Mouse (Mus musculus) ovary, adult 18-20 months (tissue): ENCODE measurements around the gene Snn.
"Not testable (repeated sequence)": the region's sequence is repeated elsewhere in the genome, so short reads cannot be mapped to it uniquely, and the experiment has no call there.

Source experiments
- DNase-seq: peaks from one replicate; pipeline ENCODE4 v3.0.0; 2022; ENCODE audit warnings: low spot score, mixed read lengths

Gene Snn

DNA sequence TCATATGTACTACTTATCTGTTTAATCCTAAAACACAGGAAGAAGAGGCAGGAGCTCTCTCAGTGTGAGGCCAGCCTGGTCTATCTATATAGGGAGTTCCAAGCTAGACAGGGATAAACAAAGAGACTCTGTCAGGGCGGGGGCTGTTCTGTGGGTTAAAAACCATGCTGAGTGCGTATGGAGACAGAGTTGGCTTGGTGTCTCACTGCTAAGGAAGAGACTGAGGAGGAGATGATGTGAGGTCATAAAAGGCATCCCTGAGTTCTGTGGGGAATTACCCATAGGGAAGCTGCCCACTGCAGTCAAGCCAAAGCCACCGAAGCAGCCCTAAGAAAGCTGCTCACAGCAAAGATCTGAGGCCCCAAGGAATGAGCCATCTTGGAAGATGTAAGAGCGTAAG lies at the start of gene Snn:
Gene Snn (plus strand): TSS at position 301 of the 400 bp plus-strand sequence.
- DNase-seq, result no peak

GRCm38 (mm10) chr16:11011206-11011605 lies 49.5 kb upstream of the Snn start:
- DNase-seq, result no peak

DNA sequence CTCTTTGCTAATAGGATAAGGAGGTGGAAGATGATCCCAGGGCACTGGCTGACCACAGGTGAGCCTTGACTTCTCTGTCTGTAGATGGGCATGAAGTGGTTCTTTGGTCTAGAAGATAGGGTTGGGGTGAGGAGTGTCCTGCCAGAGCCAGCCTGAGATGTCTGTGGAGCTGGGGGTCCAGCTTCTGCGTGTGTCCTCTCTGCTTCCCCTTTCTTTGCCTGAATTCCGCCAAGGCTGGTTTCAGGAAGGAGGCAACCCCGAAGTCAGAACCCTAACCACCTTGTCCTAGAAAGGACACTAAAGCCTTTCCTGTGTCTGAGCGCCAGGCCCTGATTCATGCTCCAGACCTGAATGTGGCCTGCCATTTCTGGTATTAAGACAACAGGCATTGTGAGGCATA lies 48.8 kb upstream of the Snn start:
- DNase-seq, result no peak

GRCm38 (mm10) chr16:11012571-11013463 lies 47.9 kb upstream of the Snn start:
- DNase-seq, result peak; percentile 34

- not testable (repeated sequence) for DNase-seq
These were observed 47.1 kb upstream of the Snn start for GRCm38 (mm10) chr16:11013464-11014147.

DNA sequence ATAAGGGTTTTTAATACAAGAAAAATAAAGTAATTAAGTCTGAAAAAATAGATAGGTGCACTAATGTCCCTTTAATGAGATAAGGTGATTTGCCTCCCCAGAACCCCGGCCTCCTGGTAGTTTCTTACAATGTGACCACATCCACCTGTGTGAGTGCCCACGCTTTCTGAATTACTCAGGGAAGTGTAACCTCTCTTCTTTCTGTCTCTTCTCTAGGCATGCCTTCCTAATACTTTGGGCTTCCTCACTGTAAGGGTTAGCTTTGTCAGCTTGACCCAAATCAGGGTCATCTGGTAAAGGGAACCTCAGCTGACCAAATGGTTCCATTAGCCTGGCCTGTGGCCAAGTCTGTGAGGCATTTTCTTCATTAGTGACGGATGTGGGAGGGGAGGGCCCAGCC lies 46.3 kb upstream of the Snn start:
- no peak for DNase-seq

GRCm38 (mm10) chr16:11016353-11016752 lies 44.4 kb upstream of the Snn start:
- no peak for DNase-seq

DNA sequence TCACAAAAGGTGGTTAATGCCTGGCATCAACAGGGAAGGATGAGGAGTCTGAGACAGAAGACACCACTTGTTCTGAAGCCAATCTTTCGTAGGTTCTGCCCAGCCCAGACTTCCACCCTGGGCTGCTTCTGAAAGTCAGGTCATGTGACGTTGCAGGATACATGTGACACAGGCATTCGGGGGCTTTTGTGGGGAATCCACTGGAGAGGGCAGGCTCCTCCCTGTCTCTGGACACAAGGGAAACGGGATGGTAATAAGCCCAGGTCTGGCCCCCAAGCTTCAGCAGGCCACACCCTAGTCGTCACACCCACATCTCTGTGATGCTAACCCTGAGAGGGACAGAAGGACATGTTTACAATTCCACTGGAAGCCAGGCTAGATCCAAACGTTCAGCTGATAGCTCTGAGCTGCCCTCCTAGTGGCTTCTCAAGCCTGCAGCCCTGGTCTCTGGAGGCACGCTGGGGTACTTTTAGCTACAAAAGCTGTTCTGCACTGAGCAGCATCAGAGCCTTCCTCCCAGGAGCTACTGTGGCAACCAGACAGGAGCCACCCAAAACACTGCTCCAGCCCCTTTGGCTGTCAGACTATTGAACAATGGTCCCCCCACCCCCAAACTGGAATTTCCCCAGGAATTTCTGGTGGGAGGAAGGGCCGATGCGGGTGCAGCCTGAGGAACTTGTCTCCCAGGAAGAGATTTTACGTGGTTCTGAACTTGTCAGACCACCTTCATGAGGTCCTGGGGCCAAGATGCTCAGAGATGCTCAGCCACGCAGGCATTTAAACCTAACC lies 42.7 kb upstream of the Snn start:
- DNase-seq, result no peak

DNA sequence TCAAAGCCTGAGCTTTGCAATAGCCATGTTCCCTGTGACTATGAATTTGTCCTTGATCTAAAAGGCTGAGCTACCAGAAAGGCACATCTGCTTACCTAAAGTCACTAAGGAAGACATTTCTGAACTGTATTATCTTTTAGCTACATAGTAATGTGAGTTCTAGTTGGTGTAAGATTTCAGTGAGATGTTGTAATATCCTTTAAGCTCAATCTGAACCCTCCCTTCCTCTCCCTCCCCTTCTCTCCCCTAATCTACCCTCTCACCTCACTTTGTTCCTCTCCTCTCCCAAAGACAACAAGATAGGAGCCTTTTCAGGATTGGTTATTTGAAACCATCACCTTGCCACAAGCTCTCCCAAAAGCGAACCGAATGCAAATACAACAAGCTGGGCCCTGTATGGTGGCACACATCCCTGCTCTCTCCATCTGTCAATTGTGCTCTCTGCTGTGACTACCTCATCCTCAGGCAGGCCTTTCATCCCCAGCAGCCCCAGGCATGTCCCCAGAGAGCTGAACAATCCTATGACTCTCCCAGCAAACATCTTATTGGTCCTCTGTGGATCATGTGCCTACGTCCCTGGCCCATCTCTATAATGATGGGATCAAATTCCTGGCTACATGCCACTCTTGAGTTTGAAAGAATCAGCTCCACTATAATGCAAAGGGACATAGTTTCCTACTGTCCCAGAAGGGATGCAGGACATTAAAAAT lies 39.2 kb upstream of the Snn start:
- DNase-seq, result no peak

GRCm38 (mm10) chr16:11022113-11022489 lies 38.6 kb upstream of the Snn start:
- no peak for DNase-seq

- DNase-seq, result no peak
These were observed 37.1 kb upstream of the Snn start for GRCm38 (mm10) chr16:11023618-11024017.

GRCm38 (mm10) chr16:11024841-11025240 lies 35.9 kb upstream of the Snn start:
- DNase-seq, result peak; percentile 67

- no peak for DNase-seq
These were observed 32.5 kb upstream of the Snn start for GRCm38 (mm10) chr16:11028206-11028605.

DNA sequence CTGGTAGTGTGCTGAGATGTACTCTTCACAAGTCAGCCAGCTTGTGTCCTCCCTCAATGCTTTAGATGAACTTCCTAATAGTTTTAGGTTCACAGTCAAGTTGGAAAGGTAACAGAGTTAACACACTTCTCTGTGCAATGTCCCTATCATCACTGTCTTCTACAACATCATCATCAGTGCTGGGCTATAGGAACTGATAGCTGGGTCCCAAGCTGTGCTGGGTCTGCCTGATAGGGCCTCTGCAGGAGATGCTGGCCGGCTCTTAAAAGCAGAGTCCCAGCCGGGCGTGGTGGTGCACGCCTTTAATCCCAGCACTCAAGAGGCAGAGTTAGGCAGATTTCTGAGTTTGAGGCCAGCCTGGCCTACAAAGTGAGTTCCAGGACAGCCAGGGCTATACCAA lies 29.9 kb upstream of the Snn start:
- DNase-seq, result no peak

GRCm38 (mm10) chr16:11031320-11031719 lies 29.4 kb upstream of the Snn start:
- no peak for DNase-seq

DNA sequence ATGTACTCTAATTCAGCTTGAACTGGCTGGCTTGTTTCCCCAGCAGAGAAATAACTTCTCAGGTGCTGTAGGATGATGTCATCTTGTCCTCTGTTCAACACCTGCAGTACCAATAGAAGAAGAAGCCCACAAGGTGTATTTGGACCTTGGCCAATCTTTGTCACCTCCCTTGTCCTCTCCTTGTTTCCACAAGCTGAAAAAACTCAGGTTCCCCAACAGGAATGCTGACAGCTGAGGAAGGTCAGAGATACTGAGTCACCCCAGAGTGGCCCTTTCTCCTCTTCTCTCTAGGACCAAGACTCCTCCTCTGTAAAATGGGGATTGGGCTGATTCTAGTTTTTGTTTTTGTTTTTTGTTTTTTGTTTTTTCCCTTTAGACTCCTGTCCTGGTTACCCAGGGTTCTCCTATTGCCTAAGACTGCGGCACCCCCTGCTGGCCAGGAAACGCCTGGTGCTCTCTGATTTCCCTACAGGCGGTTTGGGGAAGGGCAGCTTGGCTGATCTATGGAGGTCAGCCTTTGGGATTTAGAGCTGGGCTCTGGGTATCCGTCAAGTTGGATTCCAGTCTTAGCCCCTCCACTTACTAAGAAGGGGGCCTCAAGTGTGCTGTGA lies 26.4 kb upstream of the Snn start:
- DNase-seq, result peak; percentile 61

GRCm38 (mm10) chr16:11035273-11035672 lies 25.5 kb upstream of the Snn start:
- DNase-seq, result no peak

DNA sequence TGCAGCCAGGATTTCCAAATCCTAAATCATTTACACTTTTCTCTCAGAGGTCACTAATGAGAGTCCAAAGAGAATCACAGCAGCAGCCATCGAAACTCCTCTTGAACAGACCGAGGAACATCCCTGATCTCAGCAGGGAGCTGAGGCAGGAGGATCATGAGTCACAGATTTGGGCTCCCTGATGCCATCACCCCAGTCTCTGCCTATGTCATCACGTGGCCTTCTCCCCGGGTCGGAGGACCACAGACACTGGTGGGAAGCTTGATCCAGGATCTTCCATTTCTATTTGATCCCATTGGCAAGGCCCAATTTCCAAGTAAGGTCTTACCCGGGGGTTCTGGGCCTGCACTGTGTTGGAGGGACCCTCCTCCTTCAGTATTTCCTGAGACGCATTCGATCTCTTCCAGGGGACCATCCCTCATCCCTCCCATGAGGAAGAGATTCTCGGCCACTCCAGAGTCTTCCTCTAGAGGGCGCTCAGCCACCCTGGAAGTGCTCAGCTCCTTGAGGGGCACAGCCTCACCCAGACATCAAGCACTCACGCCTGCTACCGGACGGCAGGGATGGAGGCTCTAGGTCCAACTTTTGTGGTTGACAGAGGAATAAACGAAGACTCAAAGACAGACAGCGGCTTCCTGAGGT lies 24.8 kb upstream of the Snn start:
- DNase-seq, result peak; percentile 28

DNA sequence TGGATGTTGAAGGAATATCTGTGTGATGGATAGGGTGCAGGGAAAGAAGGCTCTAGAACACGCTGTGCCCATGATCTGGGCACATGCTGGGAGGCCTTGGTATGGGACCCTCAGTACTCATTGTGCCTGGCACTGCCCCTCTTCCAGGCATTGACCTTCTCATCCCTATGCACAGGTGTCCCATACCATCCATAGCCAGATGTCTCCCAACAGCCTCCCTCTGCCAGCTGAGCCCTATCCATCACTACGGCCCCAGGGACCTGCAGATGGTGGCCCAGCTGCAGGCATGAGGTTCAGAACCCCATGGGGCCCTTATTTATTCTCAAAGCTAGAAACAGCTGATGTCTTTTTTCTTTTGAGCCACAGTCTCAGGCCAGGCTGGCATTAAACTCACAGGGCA lies 20.1 kb upstream of the Snn start:
- no peak for DNase-seq

DNA sequence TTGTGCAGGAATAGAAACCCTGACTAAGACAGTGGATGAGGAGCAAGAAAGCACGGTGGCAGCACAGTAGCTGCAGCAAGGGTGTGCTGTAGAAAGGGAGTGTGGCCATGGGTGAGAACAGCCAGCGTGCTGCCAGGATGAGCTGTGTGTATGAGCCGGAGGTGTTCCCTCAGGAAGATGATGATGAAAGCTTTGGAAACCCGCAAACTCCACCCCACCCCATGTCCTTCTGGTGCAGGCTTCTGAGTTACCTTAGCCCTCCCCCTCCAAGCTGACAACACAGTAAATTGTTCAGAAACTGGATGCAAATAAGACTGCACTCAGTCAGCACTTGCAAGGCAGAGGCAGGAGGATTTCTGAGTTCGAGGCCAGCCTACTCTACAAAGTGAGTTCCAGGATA lies 17.5 kb upstream of the Snn start:
- DNase-seq, result no peak

- DNase-seq, result no peak
These were observed 14.3 kb upstream of the Snn start for GRCm38 (mm10) chr16:11046437-11046836.
